Mouse (Mus musculus): ENCODE results near the gene Ffar2. TPM values are rescaled to one million over a fixed set of nuclear protein-coding genes. Genes with fewer than 3 reads are reported as not detected.

Gene Ffar2
- polyA plus RNA-seq (2014; fragmentation: Illumina TruSeq; extraction: RNeasy Lipid Tissue Mini Kit (QIAGEN cat#74804); ENCODE audit: low read depth, low replicate concordance), result 29.9 TPM

DNA sequence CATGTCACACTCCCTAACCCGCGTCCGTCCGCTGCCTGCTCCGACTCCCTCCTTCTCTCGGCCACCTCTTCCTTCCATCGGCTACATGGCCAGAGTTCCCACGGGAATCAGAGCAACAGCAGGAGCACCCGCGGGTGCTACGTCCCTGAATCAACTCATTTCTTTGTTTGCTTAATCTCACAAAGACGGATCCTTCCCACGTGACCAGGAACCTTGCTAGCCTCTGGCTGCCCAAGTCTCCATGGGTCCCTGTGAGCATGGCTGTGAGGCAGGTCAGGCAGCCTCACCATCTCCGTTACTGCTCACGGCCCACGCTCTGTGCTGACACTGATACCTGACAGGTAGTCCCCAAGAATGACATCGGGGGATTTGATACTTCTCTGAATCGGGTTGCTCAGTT is at the start of gene Ffar2:
Gene Ffar2 (minus strand): TSS at position 101 of the 400 bp plus-strand sequence.

GRCm38 (mm10) chr7:30861464-30861863 is 37.9 kb upstream of the Ffar2 start, which contains the start of gene Ffar1:
Ffar1 (minus strand) TSS chr7:30861564.

DNA sequence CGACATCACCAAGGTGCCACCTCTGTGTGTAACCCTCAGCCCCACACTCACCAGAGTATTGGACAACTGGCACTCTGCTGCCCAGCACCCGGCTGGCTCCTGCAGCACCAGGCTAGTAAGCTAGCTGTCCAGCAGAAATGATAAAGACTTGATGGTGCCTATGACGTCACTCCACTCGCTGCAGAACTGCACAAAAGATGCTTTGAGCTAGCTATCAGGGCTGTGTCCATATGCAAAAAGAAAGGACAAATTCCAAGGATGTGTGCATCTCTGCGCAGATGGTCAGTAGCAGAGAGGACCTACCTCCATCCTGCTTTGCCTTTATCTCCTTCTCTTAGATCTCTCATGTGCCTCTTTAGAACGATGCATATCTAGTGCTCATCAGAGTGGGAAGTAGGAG is 32.5 kb upstream of the Ffar2 start, which contains the start of gene Ffar3:
Gene Ffar3 (minus strand): TSS at position 101 of the 400 bp plus-strand sequence.

DNA sequence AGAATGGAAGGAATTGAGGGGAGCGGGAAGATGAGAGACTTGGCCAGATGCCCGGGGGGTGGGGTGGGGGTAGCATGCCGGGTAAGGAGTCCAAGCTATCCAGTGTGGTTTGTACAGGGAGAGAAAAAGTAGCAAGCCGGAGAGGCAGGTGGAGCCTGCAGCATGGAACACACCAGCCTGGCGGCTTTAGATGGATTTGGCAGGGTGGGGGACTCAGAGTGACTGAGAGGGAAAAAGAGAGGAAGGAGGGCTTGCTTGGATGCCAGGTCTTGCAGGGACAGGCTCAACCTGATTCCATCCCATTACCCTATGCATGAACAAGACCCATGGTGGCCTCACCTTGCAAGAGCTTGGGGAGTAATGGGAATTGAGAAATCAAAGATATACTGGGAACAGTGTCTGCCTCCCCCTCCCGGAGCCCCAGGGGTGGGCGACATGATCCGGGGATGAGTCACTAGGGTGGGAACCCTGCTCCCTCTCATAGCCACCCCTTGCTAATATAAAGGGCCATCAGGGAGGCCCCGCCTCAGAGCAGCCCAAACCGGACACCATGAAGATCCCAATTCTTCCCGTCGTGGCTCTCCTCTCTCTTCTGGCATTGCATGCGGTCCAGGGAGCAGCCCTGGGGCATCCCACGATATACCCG is 36.1 kb downstream of the Ffar2 start, which contains the start of gene Krtdap:
Gene Krtdap (plus strand): TSS at position 520 of the 646 bp plus-strand sequence.

Other genes starting within 250 kb of the Ffar2 start
- gene Kmt2b, start 235.0 kb downstream of the Ffar2 start, polyA plus RNA-seq (2014; fragmentation: Illumina TruSeq; extraction: RNeasy Lipid Tissue Mini Kit (QIAGEN cat#74804); ENCODE audit: low read depth, low replicate concordance), result 28.8 TPM
- gene Zbtb32, start 224.9 kb downstream of the Ffar2 start, polyA plus RNA-seq (2014; fragmentation: Illumina TruSeq; extraction: RNeasy Lipid Tissue Mini Kit (QIAGEN cat#74804); ENCODE audit: low read depth, low replicate concordance), result 2.1 TPM
- 25.2 TPM for gene Upk1a, start 210.9 kb downstream of the Ffar2 start, polyA plus RNA-seq (2014; fragmentation: Illumina TruSeq; extraction: RNeasy Lipid Tissue Mini Kit (QIAGEN cat#74804); ENCODE audit: low read depth, low replicate concordance)
- gene Cox6b1, start 197.6 kb downstream of the Ffar2 start, polyA plus RNA-seq (2014; fragmentation: Illumina TruSeq; extraction: RNeasy Lipid Tissue Mini Kit (QIAGEN cat#74804); ENCODE audit: low read depth, low replicate concordance), result 824 TPM
- gene Etv2, start 187.9 kb downstream of the Ffar2 start, polyA plus RNA-seq (2014; fragmentation: Illumina TruSeq; extraction: RNeasy Lipid Tissue Mini Kit (QIAGEN cat#74804); ENCODE audit: low read depth, low replicate concordance), result not detected
- gene Rbm42, start 173.5 kb downstream of the Ffar2 start, polyA plus RNA-seq (2014; fragmentation: Illumina TruSeq; extraction: RNeasy Lipid Tissue Mini Kit (QIAGEN cat#74804); ENCODE audit: low read depth, low replicate concordance), result 55.3 TPM
- 12.3 TPM for gene Haus5, start 158.8 kb downstream of the Ffar2 start, polyA plus RNA-seq (2014; fragmentation: Illumina TruSeq; extraction: RNeasy Lipid Tissue Mini Kit (QIAGEN cat#74804); ENCODE audit: low read depth, low replicate concordance)
- 2.8 TPM for gene Pmis2, start 152.2 kb downstream of the Ffar2 start, polyA plus RNA-seq (2014; fragmentation: Illumina TruSeq; extraction: RNeasy Lipid Tissue Mini Kit (QIAGEN cat#74804); ENCODE audit: low read depth, low replicate concordance)
- gene 2200002J24Rik, start 124.8 kb downstream of the Ffar2 start, polyA plus RNA-seq (2014; fragmentation: Illumina TruSeq; extraction: RNeasy Lipid Tissue Mini Kit (QIAGEN cat#74804); ENCODE audit: low read depth, low replicate concordance), result not detected
- gene Atp4a, start 111.6 kb downstream of the Ffar2 start, polyA plus RNA-seq (2014; fragmentation: Illumina TruSeq; extraction: RNeasy Lipid Tissue Mini Kit (QIAGEN cat#74804); ENCODE audit: low read depth, low replicate concordance), result 66.9 TPM
- gene Tmem147, start 94.2 kb downstream of the Ffar2 start, polyA plus RNA-seq (2014; fragmentation: Illumina TruSeq; extraction: RNeasy Lipid Tissue Mini Kit (QIAGEN cat#74804); ENCODE audit: low read depth, low replicate concordance), result 135 TPM
- gene Gapdhs, start 80.1 kb downstream of the Ffar2 start, polyA plus RNA-seq (2014; fragmentation: Illumina TruSeq; extraction: RNeasy Lipid Tissue Mini Kit (QIAGEN cat#74804); ENCODE audit: low read depth, low replicate concordance), result 58.5 TPM
- 31.5 TPM for gene Sbsn, start 72.3 kb downstream of the Ffar2 start, polyA plus RNA-seq (2014; fragmentation: Illumina TruSeq; extraction: RNeasy Lipid Tissue Mini Kit (QIAGEN cat#74804); ENCODE audit: low read depth, low replicate concordance)
- 12.2 TPM for gene Dmkn, start 60.0 kb downstream of the Ffar2 start, polyA plus RNA-seq (2014; fragmentation: Illumina TruSeq; extraction: RNeasy Lipid Tissue Mini Kit (QIAGEN cat#74804); ENCODE audit: low read depth, low replicate concordance)
- not detected for gene Krtdap, start 35.9 kb downstream of the Ffar2 start, polyA plus RNA-seq (2014; fragmentation: Illumina TruSeq; extraction: RNeasy Lipid Tissue Mini Kit (QIAGEN cat#74804); ENCODE audit: low read depth, low replicate concordance)
- not detected for gene Ffar3, start 32.4 kb upstream of the Ffar2 start, polyA plus RNA-seq (2014; fragmentation: Illumina TruSeq; extraction: RNeasy Lipid Tissue Mini Kit (QIAGEN cat#74804); ENCODE audit: low read depth, low replicate concordance)
- gene Ffar1, start 37.8 kb upstream of the Ffar2 start, polyA plus RNA-seq (2014; fragmentation: Illumina TruSeq; extraction: RNeasy Lipid Tissue Mini Kit (QIAGEN cat#74804); ENCODE audit: low read depth, low replicate concordance), result not detected
- 0.56 TPM for gene Cd22, start 56.6 kb upstream of the Ffar2 start, polyA plus RNA-seq (2014; fragmentation: Illumina TruSeq; extraction: RNeasy Lipid Tissue Mini Kit (QIAGEN cat#74804); ENCODE audit: low read depth, low replicate concordance)
- gene Mag, start 91.1 kb upstream of the Ffar2 start, polyA plus RNA-seq (2014; fragmentation: Illumina TruSeq; extraction: RNeasy Lipid Tissue Mini Kit (QIAGEN cat#74804); ENCODE audit: low read depth, low replicate concordance), result 0.88 TPM
- gene Hamp2, start 100.9 kb upstream of the Ffar2 start, polyA plus RNA-seq (2014; fragmentation: Illumina TruSeq; extraction: RNeasy Lipid Tissue Mini Kit (QIAGEN cat#74804); ENCODE audit: low read depth, low replicate concordance), result not detected
- not detected for gene Hamp, start 120.3 kb upstream of the Ffar2 start, polyA plus RNA-seq (2014; fragmentation: Illumina TruSeq; extraction: RNeasy Lipid Tissue Mini Kit (QIAGEN cat#74804); ENCODE audit: low read depth, low replicate concordance)
- 105 TPM for gene Usf2, start 133.0 kb upstream of the Ffar2 start, polyA plus RNA-seq (2014; fragmentation: Illumina TruSeq; extraction: RNeasy Lipid Tissue Mini Kit (QIAGEN cat#74804); ENCODE audit: low read depth, low replicate concordance)
- gene Lsr, start 149.7 kb upstream of the Ffar2 start, polyA plus RNA-seq (2014; fragmentation: Illumina TruSeq; extraction: RNeasy Lipid Tissue Mini Kit (QIAGEN cat#74804); ENCODE audit: low read depth, low replicate concordance), result 45.5 TPM
- 13.2 TPM for gene Fam187b, start 150.0 kb upstream of the Ffar2 start, polyA plus RNA-seq (2014; fragmentation: Illumina TruSeq; extraction: RNeasy Lipid Tissue Mini Kit (QIAGEN cat#74804); ENCODE audit: low read depth, low replicate concordance)
- 69.0 TPM for gene Fxyd5, start 218.7 kb upstream of the Ffar2 start, polyA plus RNA-seq (2014; fragmentation: Illumina TruSeq; extraction: RNeasy Lipid Tissue Mini Kit (QIAGEN cat#74804); ENCODE audit: low read depth, low replicate concordance)
- gene Fxyd7, start 227.7 kb upstream of the Ffar2 start, polyA plus RNA-seq (2014; fragmentation: Illumina TruSeq; extraction: RNeasy Lipid Tissue Mini Kit (QIAGEN cat#74804); ENCODE audit: low read depth, low replicate concordance), result 0.88 TPM
- 169 TPM for gene Fxyd1, start 233.4 kb upstream of the Ffar2 start, polyA plus RNA-seq (2014; fragmentation: Illumina TruSeq; extraction: RNeasy Lipid Tissue Mini Kit (QIAGEN cat#74804); ENCODE audit: low read depth, low replicate concordance)
- 5.6 TPM for gene Lgi4, start 235.6 kb upstream of the Ffar2 start, polyA plus RNA-seq (2014; fragmentation: Illumina TruSeq; extraction: RNeasy Lipid Tissue Mini Kit (QIAGEN cat#74804); ENCODE audit: low read depth, low replicate concordance)

Data from adipose tissue, adult 10 weeks (tissue).